Mouse (Mus musculus) c-Kit-positive CD71-negative TER-119-negative erythroid progenitor cells, embryonic 14.5 days (primary cell): ENCODE measurements around the gene Mboat2.
A peak's percentile ranks its signal among the peaks of the same experiment; 100 is the strongest.

Experiments used
- DNase-seq: peaks from one replicate; pipeline ENCODE4 v3.0.0-alpha.2; 2013; ENCODE audit warnings: low read depth

The Mboat2 gene

GRCm38 (mm10) chr12:24948344-24948743 lies 117.7 kb downstream of the Mboat2 start:
- peak; percentile 52 for DNase-seq

- DNase-seq, result peak; percentile 24
Observed at GRCm38 (mm10) chr12:24950376-24951046, 119.8 kb downstream of the Mboat2 start.

- peak; percentile 59 for DNase-seq
Observed at GRCm38 (mm10) chr12:24952147-24952546, 121.5 kb downstream of the Mboat2 start.

- no peak for DNase-seq
Observed at GRCm38 (mm10) chr12:24955137-24955536, 124.5 kb downstream of the Mboat2 start.

GRCm38 (mm10) chr12:24958526-24958925 lies 127.8 kb downstream of the Mboat2 start:
- no peak for DNase-seq

GRCm38 (mm10) chr12:24961821-24962220 lies 131.1 kb downstream of the Mboat2 start:
- DNase-seq, result no peak

GRCm38 (mm10) chr12:24962362-24962967 lies 131.8 kb downstream of the Mboat2 start:
- DNase-seq, result no peak

GRCm38 (mm10) chr12:24963393-24964022 lies 132.8 kb downstream of the Mboat2 start:
- no peak for DNase-seq

GRCm38 (mm10) chr12:24965406-24965805 lies 134.7 kb downstream of the Mboat2 start:
- no peak for DNase-seq

GRCm38 (mm10) chr12:24966046-24966445 lies 135.4 kb downstream of the Mboat2 start:
- DNase-seq, result no peak

GRCm38 (mm10) chr12:24971490-24972200 lies 141.0 kb downstream of the Mboat2 start:
- no peak for DNase-seq

GRCm38 (mm10) chr12:24972371-24973350 lies 142.0 kb downstream of the Mboat2 start:
- no peak for DNase-seq

- no peak for DNase-seq
Observed at GRCm38 (mm10) chr12:24973586-24973985, 142.9 kb downstream of the Mboat2 start.

GRCm38 (mm10) chr12:24974446-24975114 lies 143.9 kb downstream of the Mboat2 start, which contains the start of gene Kidins220:
Kidins220 (plus strand) TSS chr12:24974925.
- peak; percentile 89 for DNase-seq

GRCm38 (mm10) chr12:24975115-24975733 lies 144.5 kb downstream of the Mboat2 start:
- peak; percentile 71 for DNase-seq

GRCm38 (mm10) chr12:24985226-24985625 lies 154.5 kb downstream of the Mboat2 start:
- no peak for DNase-seq

GRCm38 (mm10) chr12:24995350-24995749 lies 164.7 kb downstream of the Mboat2 start:
- DNase-seq, result no peak

- DNase-seq, result no peak
Observed at GRCm38 (mm10) chr12:25005350-25005749, 174.7 kb downstream of the Mboat2 start.

GRCm38 (mm10) chr12:25009957-25010356 lies 179.3 kb downstream of the Mboat2 start:
- DNase-seq, result no peak

- no peak for DNase-seq
Observed at GRCm38 (mm10) chr12:25010416-25010815, 179.7 kb downstream of the Mboat2 start.
